Mouse (Mus musculus) forebrain, embryonic 14.5 days (tissue): ENCODE measurements around the gene Atl3. TPM values are rescaled to one million over a fixed set of nuclear protein-coding genes. Genes with fewer than 3 reads are reported as not detected.

ENCODE experiments used
- ATAC-seq: fragments of 200-750 bp; cut with Nextera tagmentation; 2 replicates; pipeline ENCODE4 v1.8.0; 2017; ENCODE audit warnings: mild to moderate bottlenecking, moderate library complexity
- DNase-seq: peaks from one replicate; pipeline ENCODE4 v3.0.0-alpha.2; 2015; ENCODE audit warnings: low spot score
- H3K27ac ChIP-seq: fragments of 300-500 bp; sonication (generic); 2 replicates; pipeline ENCODE4 v1.5.1; 2014; ENCODE audit warnings: low read depth, mild to moderate bottlenecking, control low read depth, low read length, moderate library complexity
- H3K27me3 ChIP-seq: fragments of 300-500 bp; sonication (generic); replicated peaks from 2 replicates; pipeline ENCODE4 v1.6.1; 2014; ENCODE audit warnings: low read length, control low read depth, mixed read lengths; ENCODE audit not compliant: control insufficient read depth, insufficient read depth
- H3K36me3 ChIP-seq: fragments of 300-500 bp; sonication (generic); 2 replicates; pipeline ENCODE4 v1.6.1; 2014; ENCODE audit warnings: low read length, control low read depth; ENCODE audit not compliant: control insufficient read depth, insufficient read depth
- H3K4me1 ChIP-seq: fragments of 300-500 bp; sonication (generic); 2 replicates; pipeline ENCODE4 v1.6.1; 2014; ENCODE audit warnings: antibody characterized with exemption, low read length, control low read depth; ENCODE audit not compliant: control insufficient read depth, insufficient read depth
- H3K4me2 ChIP-seq: fragments of 300-500 bp; sonication (generic); 2 replicates; pipeline ENCODE4 v1.6.1; 2014; ENCODE audit warnings: mild to moderate bottlenecking, control low read depth, low read length
- H3K4me3 ChIP-seq: fragments of 300-500 bp; sonication (generic); 2 replicates; pipeline ENCODE4 v1.5.1; 2014; ENCODE audit warnings: low read depth, low read length, control low read depth
- H3K9ac ChIP-seq: fragments of 300-500 bp; sonication (generic); 2 replicates; pipeline ENCODE4 v1.6.1; 2014; ENCODE audit warnings: mild to moderate bottlenecking, low read length, control low read depth, moderate library complexity
- H3K9me3 ChIP-seq: fragments of 300-500 bp; sonication (generic); replicated peaks from 2 replicates; pipeline ENCODE4 v1.6.1; 2016; ENCODE audit warnings: low read length, control low read depth, mixed read lengths; ENCODE audit not compliant: control insufficient read depth
- WGBS: fragments of 180-500 bp; shearing (Covaris S2); extraction: QIAGEN DNeasy Blood & Tissue Kit; methylation state at CpG from one replicate; pipeline ENCODE4 v1.1.7; 2014; 5-methylcytosine and 5-hydroxymethylcytosine counted together
- polyA plus RNA-seq: library from polyadenylated mRNA; unstranded; fragments of >200 nt; fragmentation: Nextera tagmentation; extraction: Ambion mirVana; gene quantifications from 2 replicates; pipeline ENCODE4 v1.2.1, GENCODE M21; 2014

The Atl3 gene
- polyA plus RNA-seq, 1 experiment from 2014 or later = 5.9 TPM

DNA sequence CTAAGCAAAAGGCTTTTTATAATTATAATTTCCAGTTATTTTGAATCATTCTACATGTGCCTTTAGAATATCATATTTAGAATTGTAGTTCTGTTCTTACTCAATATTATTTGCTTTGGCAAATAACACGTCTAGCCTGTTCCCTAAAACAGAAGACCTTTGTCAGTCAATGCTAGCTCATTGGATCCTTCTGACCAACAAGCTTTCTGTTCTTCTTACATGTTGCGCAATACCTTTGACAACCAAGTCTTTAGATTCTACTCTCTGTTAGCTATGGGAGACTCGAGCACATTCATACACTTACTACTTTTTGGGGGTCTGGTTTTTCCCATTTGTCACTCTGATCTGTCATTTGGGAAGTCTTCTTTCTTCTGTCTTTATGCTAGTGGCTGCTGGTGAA is 27.8 kb downstream of the Atl3 start:
- ATAC-seq (no peak), DNase-seq (no peak)
- 97% methylated on average over 3 of the region's 3 CpGs for WGBS
- H3K4me1 ChIP-seq = no peaks in the 10 kb centered on the region
- peaks cover 50% of the 10 kb centered on the region for H3K36me3 ChIP-seq
- H3K27me3 ChIP-seq = no peaks in the 10 kb centered on the region
- H3K9me3 ChIP-seq = no peaks in the 10 kb centered on the region
- no peak overlapping the region for H3K4me3 ChIP-seq
- no peak overlapping the region for H3K4me2 ChIP-seq
- no peak overlapping the region for H3K9ac ChIP-seq
- H3K27ac ChIP-seq = no peak overlapping the region

GRCm38 (mm10) chr19:7522856-7523255 is 29.0 kb downstream of the Atl3 start:
- ATAC-seq (no peak), DNase-seq (no peak)
- Histone ChIP-seq H3K9ac (no peak overlapping the region), H3K9me3 (no peaks in the 10 kb centered on the region), H3K4me2 (no peak overlapping the region), H3K27me3 (no peaks in the 10 kb centered on the region), H3K4me3 (no peak overlapping the region), H3K36me3 (peaks cover 44% of the 10 kb centered on the region), H3K4me1 (no peaks in the 10 kb centered on the region), H3K27ac (no peak overlapping the region)
- 99% methylated on average over 2 of the region's 2 CpGs for WGBS

GRCm38 (mm10) chr19:7523292-7523691 is 29.5 kb downstream of the Atl3 start:
- H3K36me3 ChIP-seq = peaks cover 47% of the 10 kb centered on the region
- WGBS = 92% methylated on average over 1 of the region's 1 CpGs
- no peak overlapping the region for H3K4me2 ChIP-seq
- DNase-seq = peak; percentile 3
- H3K9ac ChIP-seq = no peak overlapping the region
- H3K4me3 ChIP-seq = no peak overlapping the region
- H3K4me1 ChIP-seq = no peaks in the 10 kb centered on the region
- no peaks in the 10 kb centered on the region for H3K27me3 ChIP-seq
- no peak for ATAC-seq
- no peaks in the 10 kb centered on the region for H3K9me3 ChIP-seq
- no peak overlapping the region for H3K27ac ChIP-seq

- Histone ChIP-seq H3K27ac (no peak overlapping the region), H3K4me1 (no peaks in the 10 kb centered on the region), H3K36me3 (peaks cover 42% of the 10 kb centered on the region), H3K9ac (no peak overlapping the region), H3K4me3 (no peak overlapping the region), H3K4me2 (no peak overlapping the region), H3K9me3 (no peaks in the 10 kb centered on the region), H3K27me3 (no peaks in the 10 kb centered on the region)
- DNase-seq (no peak), ATAC-seq (no peak)
These were observed 29.9 kb downstream of the Atl3 start for GRCm38 (mm10) chr19:7523781-7524180.

DNA sequence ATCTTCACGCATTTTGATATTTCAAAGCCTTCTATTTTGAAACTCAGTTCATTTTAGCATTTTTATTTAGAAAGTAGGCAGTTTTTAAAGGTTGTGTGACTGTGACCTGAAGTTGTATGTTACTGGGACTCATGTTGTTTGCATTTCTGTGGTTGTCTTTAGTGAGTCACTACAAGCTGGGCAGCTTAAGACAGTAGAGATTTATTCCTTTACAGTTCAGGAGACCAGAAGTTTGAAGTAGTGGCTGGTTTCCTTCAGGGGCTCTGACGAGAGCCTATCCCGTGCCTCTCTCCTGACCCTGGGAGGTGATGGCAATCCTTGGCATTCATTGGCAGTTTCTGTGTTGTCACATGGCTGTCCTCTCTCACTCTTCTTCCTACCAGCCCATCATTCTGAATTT is 31.0 kb downstream of the Atl3 start:
- Histone ChIP-seq H3K9ac (no peak overlapping the region), H3K27me3 (no peaks in the 10 kb centered on the region), H3K4me2 (no peak overlapping the region), H3K4me3 (no peak overlapping the region), H3K36me3 (peaks cover 39% of the 10 kb centered on the region), H3K4me1 (no peaks in the 10 kb centered on the region), H3K27ac (no peak overlapping the region), H3K9me3 (no peaks in the 10 kb centered on the region)
- 84% methylated on average over 3 of the region's 3 CpGs for WGBS
- DNase-seq (no peak), ATAC-seq (no peak)

DNA sequence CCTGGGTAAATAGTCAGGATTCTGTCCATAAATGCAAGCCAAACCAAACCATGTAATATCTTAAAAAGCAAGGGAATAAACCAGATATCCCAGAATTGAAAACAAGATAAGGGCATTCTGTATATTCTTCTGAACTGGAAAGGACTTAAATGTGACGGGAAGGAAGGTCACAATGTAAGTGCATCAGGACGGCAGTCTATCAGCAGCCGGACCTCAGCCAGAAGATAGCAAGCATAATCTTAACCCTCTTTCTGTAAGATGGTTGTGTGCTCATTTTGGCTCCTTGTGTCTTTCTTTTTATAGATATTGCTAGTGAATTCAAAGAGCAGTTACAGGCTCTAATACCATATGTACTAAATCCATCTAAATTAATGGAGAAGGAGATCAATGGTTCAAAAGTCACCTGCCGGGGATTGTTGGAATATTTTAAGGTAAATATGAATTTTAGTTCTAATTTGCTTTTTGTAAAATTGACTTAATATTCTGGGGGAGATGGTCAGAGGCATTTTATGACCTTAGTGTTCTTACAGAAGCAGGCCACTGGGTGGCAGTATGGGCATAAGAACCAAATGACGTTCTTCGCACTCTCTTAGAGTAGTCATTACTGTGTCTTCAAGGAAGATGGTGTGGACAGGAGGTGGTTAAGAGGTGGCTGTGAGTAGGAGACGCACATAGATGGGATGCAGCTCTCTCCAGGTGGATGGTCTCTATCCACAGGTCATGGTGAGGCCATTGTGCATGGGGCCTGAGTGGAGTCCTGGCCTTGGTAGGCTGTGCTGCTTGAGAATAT is 35.0 kb downstream of the Atl3 start:
- Histone ChIP-seq H3K4me2 (no peak overlapping the region), H3K4me1 (no peaks in the 10 kb centered on the region), H3K27ac (no peak overlapping the region), H3K4me3 (no peak overlapping the region), H3K27me3 (no peaks in the 10 kb centered on the region), H3K36me3 (peaks cover 40% of the 10 kb centered on the region), H3K9me3 (no peaks in the 10 kb centered on the region), H3K9ac (no peak overlapping the region)
- ATAC-seq = peak; percentile 74
- peak; percentile 82 for DNase-seq
- WGBS = 56% methylated on average over 7 of the region's 7 CpGs

DNA sequence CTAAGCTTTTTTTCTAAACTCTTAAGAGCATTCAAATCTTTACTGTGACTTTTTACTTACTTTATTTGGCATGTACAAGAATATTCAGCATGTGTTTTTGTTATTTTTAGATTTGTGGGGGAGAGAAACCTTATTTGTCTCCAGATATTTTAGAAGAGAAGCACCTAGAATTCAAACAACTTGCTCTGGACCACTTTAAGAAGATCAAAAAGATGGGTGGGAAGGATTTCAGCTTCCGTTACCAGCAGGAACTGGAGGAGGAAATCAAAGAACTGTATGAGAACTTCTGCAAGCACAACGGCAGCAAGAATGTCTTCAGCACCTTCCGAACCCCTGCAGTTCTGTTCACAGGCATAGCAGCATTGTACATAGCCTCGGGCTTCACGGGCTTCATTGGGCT is 38.1 kb downstream of the Atl3 start:
- no peak for DNase-seq
- no peak overlapping the region for H3K27ac ChIP-seq
- no peak overlapping the region for H3K4me3 ChIP-seq
- no peak for ATAC-seq
- H3K9ac ChIP-seq = no peak overlapping the region
- WGBS = 85% methylated on average over 5 of the region's 5 CpGs
- H3K4me2 ChIP-seq = no peak overlapping the region
- H3K9me3 ChIP-seq = no peaks in the 10 kb centered on the region
- H3K4me1 ChIP-seq = no peaks in the 10 kb centered on the region
- no peaks in the 10 kb centered on the region for H3K27me3 ChIP-seq
- H3K36me3 ChIP-seq = peaks cover 39% of the 10 kb centered on the region

DNA sequence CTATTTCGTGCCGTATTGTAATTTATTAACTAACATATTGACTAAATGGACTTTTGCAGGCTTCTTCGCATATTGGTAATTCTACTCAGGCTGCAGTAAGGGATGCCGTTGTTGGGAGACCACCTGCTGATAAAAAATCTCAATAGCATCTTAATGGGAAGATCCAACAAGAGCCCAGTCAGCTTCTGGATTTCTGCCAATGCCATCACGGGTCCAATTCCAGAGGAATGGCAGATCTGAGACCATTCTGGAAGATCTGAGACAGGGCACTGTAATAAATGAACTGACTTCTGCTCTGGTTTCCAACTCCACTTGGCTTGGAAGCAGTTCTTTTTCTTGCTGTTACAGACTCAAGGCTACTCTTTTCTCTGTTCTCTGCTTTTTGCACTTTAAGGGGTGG is 40.1 kb downstream of the Atl3 start:
- DNase-seq = peak; percentile 53
- no peaks in the 10 kb centered on the region for H3K4me1 ChIP-seq
- H3K27me3 ChIP-seq = no peaks in the 10 kb centered on the region
- H3K9ac ChIP-seq = no peak overlapping the region
- no peak for ATAC-seq
- 41% methylated on average over 5 of the region's 5 CpGs for WGBS
- no peak overlapping the region for H3K4me2 ChIP-seq
- H3K36me3 ChIP-seq = peaks cover 35% of the 10 kb centered on the region
- H3K9me3 ChIP-seq = no peaks in the 10 kb centered on the region
- no peak overlapping the region for H3K4me3 ChIP-seq
- no peak overlapping the region for H3K27ac ChIP-seq

GRCm38 (mm10) chr19:7548924-7549323 is 55.1 kb downstream of the Atl3 start:
- H3K27me3 ChIP-seq = no peaks in the 10 kb centered on the region
- no peaks in the 10 kb centered on the region for H3K9me3 ChIP-seq
- no peak overlapping the region for H3K27ac ChIP-seq
- no peak overlapping the region for H3K9ac ChIP-seq
- H3K4me3 ChIP-seq = no peak overlapping the region
- H3K4me2 ChIP-seq = no peak overlapping the region
- H3K4me1 ChIP-seq = no peaks in the 10 kb centered on the region
- DNase-seq (no peak), ATAC-seq (no peak)
- H3K36me3 ChIP-seq = no peaks in the 10 kb centered on the region
- WGBS = 91% methylated on average over 3 of the region's 3 CpGs
